Mouse (Mus musculus) A20 (cell line): ENCODE measurements at regions not wholly inside any gene's neighbourhood (a gene's known extent, or its start where the extent isn't known, plus 50 kb on each side); places are given as distances from the start of the nearest gene placed in this dataset.

Experiments used
- DNase-seq: peaks from one replicate; pipeline ENCODE4 v3.0.0-alpha.2; 2011; ENCODE audit warnings: low read depth, low spot score

GRCm38 (mm10) chr13:113536306-113536705, 82.1 kb downstream of the Snx18 start:
- DNase-seq: no peak

GRCm38 (mm10) chr13:113534664-113535455, 83.5 kb downstream of the Snx18 start:
- no peak for DNase-seq

GRCm38 (mm10) chr13:113533884-113534445, 84.4 kb downstream of the Snx18 start:
- no peak for DNase-seq

GRCm38 (mm10) chr13:113526997-113527396, 91.4 kb downstream of the Snx18 start:
- DNase-seq: no peak

GRCm38 (mm10) chr13:113523503-113523902, 94.9 kb downstream of the Snx18 start:
- DNase-seq: no peak

- DNase-seq: no peak
These were observed 100.2 kb downstream of the Snx18 start for GRCm38 (mm10) chr13:113518144-113518543.

- no peak for DNase-seq
These were observed 102.3 kb downstream of the Snx18 start for GRCm38 (mm10) chr13:113516102-113516501.

GRCm38 (mm10) chr13:113515162-113515600, 103.2 kb downstream of the Snx18 start:
- DNase-seq: no peak

GRCm38 (mm10) chr13:113509403-113510185, 108.8 kb downstream of the Snx18 start:
- no peak for DNase-seq

- DNase-seq: no peak
These were observed 110.1 kb downstream of the Snx18 start for GRCm38 (mm10) chr13:113508124-113508728.

- DNase-seq: no peak
These were observed 115.8 kb downstream of the Snx18 start for GRCm38 (mm10) chr13:113502528-113502927.

GRCm38 (mm10) chr13:113502059-113502458, 116.3 kb downstream of the Snx18 start:
- DNase-seq: no peak

GRCm38 (mm10) chr13:113500373-113500990, 117.9 kb downstream of the Snx18 start:
- DNase-seq: no peak

GRCm38 (mm10) chr13:113499079-113499710, 119.2 kb downstream of the Snx18 start:
- no peak for DNase-seq

GRCm38 (mm10) chr13:113495595-113496285, 122.6 kb downstream of the Snx18 start:
- no peak for DNase-seq

- no peak for DNase-seq
These were observed 123.2 kb downstream of the Snx18 start for GRCm38 (mm10) chr13:113495136-113495535.

- DNase-seq: no peak
These were observed 123.7 kb downstream of the Snx18 start for GRCm38 (mm10) chr13:113494688-113495087.

- DNase-seq: peak; percentile 16
These were observed 128.2 kb downstream of the Snx18 start for GRCm38 (mm10) chr13:113489951-113490822.

GRCm38 (mm10) chr13:113486368-113486955, 131.9 kb downstream of the Snx18 start:
- no peak for DNase-seq
